Mouse (Mus musculus): Measurements from ENCODE around the gene Zfp92. TPM values are rescaled to one million over a fixed set of nuclear protein-coding genes. Genes with fewer than 3 reads are reported as not detected.
"Not testable (repeated sequence)": the region's sequence is repeated elsewhere in the genome, so short reads cannot be mapped to it uniquely, and the experiment has no call there.

Zfp92 gene
- polyA plus RNA-seq (2015; fragmentation: Nextera tagmentation; extraction: Ambion mirVana): 0.04 and 0.05 TPM in 2 replicates

- peak within 1 kb of the TSS; percentile 16 for H3K4me3 ChIP-seq (replicated peaks; ENCODE audit: low read depth, low read length)
- no peaks in the 10 kb centered on the region for H3K9me3 ChIP-seq (replicated peaks; ENCODE audit: low read length)
- no peak within 1 kb of the TSS for H3K9ac ChIP-seq (ENCODE audit: low read depth, low read length)
- no peaks in the 10 kb centered on the region for H3K4me1 ChIP-seq (replicated peaks; ENCODE audit: insufficient read depth, low read length)
- H3K27ac ChIP-seq: no peak within 1 kb of the TSS
- H3K27me3 ChIP-seq (ENCODE audit: insufficient read depth, low read length): no peaks in the 10 kb centered on the region
- H3K36me3 ChIP-seq (ENCODE audit: insufficient read depth, low read length): no peaks in the 10 kb centered on the region
- 28% methylated on average over 20 of the region's 20 CpGs for whole genome bisulfite sequencing
- DNase-seq (ENCODE audit: low spot score) (peak; percentile 0), ATAC-seq (replicated peaks; ENCODE audit: low FRiP score, low read depth) (no peak)
- peak within 1 kb of the TSS; percentile 52 for H3K4me2 ChIP-seq (ENCODE audit: low read length)
- no peak for TF ChIP-seq CTCF (IDR thresholded peaks at IDR 0.05; ENCODE audit: low read depth)
These were observed at the start of gene Zfp92 for GRCm38 (mm10) chrX:73410880-73411517. Gene Zfp92 (plus strand): TSS chrX:73411096.

GRCm38 (mm10) chrX:73363291-73363690, 47.6 kb upstream of the Zfp92 start:
- Histone ChIP-seq H3K9me3 (replicated peaks; ENCODE audit: low read length) (no peaks in the 10 kb centered on the region), H3K9ac (ENCODE audit: low read depth, low read length) (no peak overlapping the region), H3K36me3 (ENCODE audit: insufficient read depth, low read length) (no peaks in the 10 kb centered on the region), H3K4me2 (ENCODE audit: low read length) (no peak overlapping the region), H3K4me3 (replicated peaks; ENCODE audit: low read depth, low read length) (no peak overlapping the region), H3K27ac (no peak overlapping the region), H3K27me3 (ENCODE audit: insufficient read depth, low read length) (no peaks in the 10 kb centered on the region), H3K4me1 (replicated peaks; ENCODE audit: insufficient read depth, low read length) (no peaks in the 10 kb centered on the region)
- no peak for DNase-seq (ENCODE audit: low spot score)
- no peak for TF ChIP-seq CTCF (IDR thresholded peaks at IDR 0.05; ENCODE audit: low read depth)
- ATAC-seq (replicated peaks; ENCODE audit: low FRiP score, low read depth): no peak

- H3K27ac ChIP-seq: no peak overlapping the region
These were observed 26.5 kb upstream of the Zfp92 start for GRCm38 (mm10) chrX:73384419-73384818.

GRCm38 (mm10) chrX:73384924-73385323, 26.0 kb upstream of the Zfp92 start:
- H3K9me3 ChIP-seq (replicated peaks; ENCODE audit: low read length): no peaks in the 10 kb centered on the region
- H3K4me2 ChIP-seq (ENCODE audit: low read length): no peak overlapping the region
- no peak overlapping the region for H3K4me3 ChIP-seq (replicated peaks; ENCODE audit: low read depth, low read length)
- no peak for ATAC-seq (replicated peaks; ENCODE audit: low FRiP score, low read depth)
- no peaks in the 10 kb centered on the region for H3K27me3 ChIP-seq (ENCODE audit: insufficient read depth, low read length)
- no peaks in the 10 kb centered on the region for H3K4me1 ChIP-seq (replicated peaks; ENCODE audit: insufficient read depth, low read length)
- DNase-seq (ENCODE audit: low spot score): no peak
- TF ChIP-seq CTCF (IDR thresholded peaks at IDR 0.05; ENCODE audit: low read depth): no peak
- no peaks in the 10 kb centered on the region for H3K36me3 ChIP-seq (ENCODE audit: insufficient read depth, low read length)
- H3K27ac ChIP-seq: no peak overlapping the region
- no peak overlapping the region for H3K9ac ChIP-seq (ENCODE audit: low read depth, low read length)
- 8% methylated on average over 1 of the region's 1 CpGs for WGBS

More at GRCm38 (mm10) chrX:73384419-73384818, 26.5 kb upstream of the Zfp92 start:
- Histone ChIP-seq H3K4me1 (replicated peaks; ENCODE audit: insufficient read depth, low read length) (no peaks in the 10 kb centered on the region), H3K4me3 (replicated peaks; ENCODE audit: low read depth, low read length) (no peak overlapping the region), H3K9ac (ENCODE audit: low read depth, low read length) (no peak overlapping the region), H3K36me3 (ENCODE audit: insufficient read depth, low read length) (no peaks in the 10 kb centered on the region), H3K4me2 (ENCODE audit: low read length) (no peak overlapping the region), H3K9me3 (replicated peaks; ENCODE audit: low read length) (no peaks in the 10 kb centered on the region), H3K27me3 (ENCODE audit: insufficient read depth, low read length) (no peaks in the 10 kb centered on the region)
- WGBS: 76% methylated on average over 6 of the region's 6 CpGs
- DNase-seq (ENCODE audit: low spot score) (no peak), ATAC-seq (replicated peaks; ENCODE audit: low FRiP score, low read depth) (no peak)
- TF ChIP-seq CTCF (IDR thresholded peaks at IDR 0.05; ENCODE audit: low read depth): no peak

GRCm38 (mm10) chrX:73391481-73391880, 19.4 kb upstream of the Zfp92 start:
- WGBS: 77% methylated on average over 4 of the region's 4 CpGs
- no peak for TF ChIP-seq CTCF (IDR thresholded peaks at IDR 0.05; ENCODE audit: low read depth)
- Histone ChIP-seq H3K9me3 (replicated peaks; ENCODE audit: low read length) (no peaks in the 10 kb centered on the region), H3K9ac (ENCODE audit: low read depth, low read length) (no peak overlapping the region), H3K27me3 (ENCODE audit: insufficient read depth, low read length) (no peaks in the 10 kb centered on the region), H3K27ac (no peak overlapping the region), H3K4me2 (ENCODE audit: low read length) (no peak overlapping the region), H3K4me3 (replicated peaks; ENCODE audit: low read depth, low read length) (no peak overlapping the region), H3K4me1 (replicated peaks; ENCODE audit: insufficient read depth, low read length) (no peaks in the 10 kb centered on the region), H3K36me3 (ENCODE audit: insufficient read depth, low read length) (no peaks in the 10 kb centered on the region)
- DNase-seq (ENCODE audit: low spot score) (no peak), ATAC-seq (replicated peaks; ENCODE audit: low FRiP score, low read depth) (no peak)

- 82% methylated on average over 1 of the region's 1 CpGs for WGBS
- Histone ChIP-seq H3K9me3 (replicated peaks; ENCODE audit: low read length) (no peaks in the 10 kb centered on the region), H3K4me1 (replicated peaks; ENCODE audit: insufficient read depth, low read length) (no peaks in the 10 kb centered on the region), H3K27ac (no peak overlapping the region), H3K36me3 (ENCODE audit: insufficient read depth, low read length) (no peaks in the 10 kb centered on the region), H3K4me2 (ENCODE audit: low read length) (no peak overlapping the region), H3K4me3 (replicated peaks; ENCODE audit: low read depth, low read length) (no peak overlapping the region), H3K9ac (ENCODE audit: low read depth, low read length) (no peak overlapping the region), H3K27me3 (ENCODE audit: insufficient read depth, low read length) (no peaks in the 10 kb centered on the region)
- TF ChIP-seq CTCF (IDR thresholded peaks at IDR 0.05; ENCODE audit: low read depth): no peak
- ATAC-seq (replicated peaks; ENCODE audit: low FRiP score, low read depth): no peak
- no peak for DNase-seq (ENCODE audit: low spot score)
These were observed 14.4 kb upstream of the Zfp92 start for GRCm38 (mm10) chrX:73396446-73396845.

GRCm38 (mm10) chrX:73398636-73399035, 12.3 kb upstream of the Zfp92 start, which contains the start of gene Gm18336:
Gene Gm18336 (minus strand): TSS chrX:73398736.
- not testable (repeated sequence) for ATAC-seq (replicated peaks; ENCODE audit: low FRiP score, low read depth); H3K4me3 ChIP-seq (replicated peaks; ENCODE audit: low read depth, low read length)

More at GRCm38 (mm10) chrX:73398636-73399035, 12.3 kb upstream of the Zfp92 start, which contains the start of gene Gm18336:
- not testable (repeated sequence) for DNase-seq (ENCODE audit: low spot score); H3K27ac ChIP-seq; H3K4me1 ChIP-seq (replicated peaks; ENCODE audit: insufficient read depth, low read length); H3K9me3 ChIP-seq (replicated peaks; ENCODE audit: low read length); H3K9ac ChIP-seq (ENCODE audit: low read depth, low read length); H3K4me2 ChIP-seq (ENCODE audit: low read length); H3K27me3 ChIP-seq (ENCODE audit: insufficient read depth, low read length); H3K36me3 ChIP-seq (ENCODE audit: insufficient read depth, low read length)
- 52% methylated on average over 2 of the region's 2 CpGs for WGBS
